Mouse (Mus musculus): ENCODE measurements around the gene Ift81.
A peak's percentile ranks its signal among the peaks of the same experiment; 100 is the strongest.
"Not testable (repeated sequence)": the region's sequence is repeated elsewhere in the genome, so short reads cannot be mapped to it uniquely, and the experiment has no call there.

Ift81 gene

DNA sequence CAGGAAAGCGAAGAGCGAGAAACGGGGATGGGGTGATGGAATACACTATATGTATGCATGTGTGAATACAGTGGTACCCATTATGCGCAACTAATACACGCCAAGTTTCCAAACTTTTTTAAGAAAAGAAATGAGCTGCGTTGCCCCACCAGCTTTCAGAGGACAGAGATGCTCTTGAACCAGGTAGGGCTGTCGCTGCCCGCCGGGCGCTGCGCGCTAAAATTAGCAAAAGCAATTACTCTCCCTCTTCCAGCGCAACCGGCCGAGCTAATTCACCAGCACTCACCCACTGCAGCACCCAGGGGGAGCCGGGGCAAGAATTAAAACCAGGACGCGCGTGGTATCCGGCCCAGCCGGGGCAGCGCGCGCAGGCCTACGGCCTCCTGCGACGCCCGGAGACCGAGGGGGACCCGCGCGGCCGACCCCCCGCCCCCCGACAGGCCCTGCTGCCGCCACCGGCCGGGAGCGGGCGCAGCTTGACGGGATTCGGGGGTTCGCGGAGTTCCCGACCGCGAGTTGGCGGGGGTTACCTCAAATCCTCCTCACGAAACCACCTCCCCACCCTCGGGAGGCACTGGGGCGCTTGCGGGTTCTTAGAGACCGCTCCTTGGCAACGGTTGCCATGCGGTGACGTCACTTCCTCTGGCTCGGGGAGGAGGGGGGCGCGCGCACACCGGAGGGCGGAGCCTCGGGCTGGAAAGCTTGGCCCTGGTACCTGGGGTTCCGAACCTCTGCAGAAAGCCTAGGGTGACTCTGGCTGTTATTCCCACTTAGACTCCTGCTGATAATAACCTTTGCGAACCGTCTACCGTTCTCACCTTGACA lies at the start of gene Ift81:
TSS of gene Ift81 (minus strand) at position 611 of the 825 bp plus-strand sequence.
- DNase-seq = peak; percentile 97

GRCm38 (mm10) chr5:122662501-122662900 lies 48.2 kb upstream of the Ift81 start:
- no peak for DNase-seq

- no peak for DNase-seq
These were observed 42.5 kb upstream of the Ift81 start for GRCm38 (mm10) chr5:122656808-122657207.

DNA sequence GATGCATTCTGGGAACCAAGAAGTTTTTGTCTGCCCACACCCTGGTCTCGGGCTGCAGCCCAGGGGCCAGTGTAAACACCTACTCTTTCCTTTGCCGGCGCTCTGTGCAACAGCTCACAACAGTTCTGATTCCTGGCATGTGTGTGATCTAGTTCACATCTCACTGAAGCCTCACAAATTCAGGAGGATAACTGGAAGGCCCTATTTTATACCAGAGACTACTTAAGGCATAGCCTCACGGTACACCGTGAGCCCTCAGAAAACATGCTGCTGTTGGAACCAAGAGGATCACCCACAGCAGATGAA lies 39.9 kb upstream of the Ift81 start:
- no peak for DNase-seq

DNA sequence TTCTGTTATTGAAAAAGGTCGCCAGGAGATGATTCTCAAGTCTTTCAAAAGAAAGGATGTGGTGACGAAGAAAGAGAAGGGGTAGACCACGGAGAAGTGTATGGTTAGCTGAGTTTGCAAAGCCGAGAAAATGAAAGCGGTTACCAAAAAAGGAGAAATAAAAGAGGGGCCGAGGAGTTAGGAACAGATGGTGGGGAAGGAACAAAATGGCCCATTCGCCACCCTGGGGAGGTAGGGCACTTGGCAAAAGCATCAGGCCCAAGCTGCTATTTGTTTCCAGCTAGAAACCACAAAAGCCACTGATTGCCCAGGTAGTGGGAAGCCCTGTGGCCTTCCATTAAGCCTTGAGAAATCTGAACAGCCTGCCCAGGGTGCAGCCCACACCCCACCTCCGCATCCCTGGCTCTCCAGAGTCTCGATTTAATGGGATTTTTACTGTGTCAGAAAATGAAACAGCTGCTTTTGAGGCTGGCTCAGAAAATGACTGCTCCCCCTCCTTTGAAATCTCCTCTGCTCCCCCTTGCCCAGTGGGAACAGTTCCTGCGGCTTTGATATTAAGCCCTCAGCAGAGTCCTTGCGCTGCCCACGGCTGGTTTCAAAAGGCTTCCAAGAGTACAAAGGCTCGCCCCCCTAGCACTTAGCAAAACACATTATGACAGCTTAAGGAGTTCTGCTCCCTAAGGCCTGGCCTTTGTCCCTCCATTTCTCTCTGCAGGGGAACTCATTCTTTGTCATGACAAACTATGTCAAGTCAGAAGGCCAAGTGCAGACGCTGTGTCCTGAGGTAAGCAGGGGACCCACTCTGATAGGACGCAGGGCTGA lies 39.3 kb upstream of the Ift81 start:
- peak; percentile 66 for DNase-seq

- DNase-seq = peak; percentile 27
These were observed 38.8 kb upstream of the Ift81 start for GRCm38 (mm10) chr5:122653112-122653445.

DNA sequence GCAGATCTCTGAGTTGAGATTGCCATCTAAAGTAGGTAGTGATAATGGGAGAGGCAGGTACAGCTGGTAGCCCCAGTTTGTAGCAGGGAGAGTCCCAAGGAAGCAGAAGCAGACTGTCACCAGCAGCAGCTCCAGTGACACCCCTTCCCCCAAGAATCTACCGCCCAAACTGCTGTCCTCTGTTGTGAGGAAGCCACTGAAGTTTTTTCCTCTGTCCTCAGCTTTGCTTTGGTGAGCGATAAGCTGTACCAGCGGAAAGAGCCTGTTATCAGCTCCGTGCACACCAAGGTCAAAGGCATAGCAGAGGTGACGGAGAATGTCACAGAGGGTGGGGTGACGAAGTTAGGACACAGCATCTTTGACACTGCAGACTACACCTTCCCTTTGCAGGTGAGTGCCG lies 38.2 kb upstream of the Ift81 start:
- no peak for DNase-seq

DNA sequence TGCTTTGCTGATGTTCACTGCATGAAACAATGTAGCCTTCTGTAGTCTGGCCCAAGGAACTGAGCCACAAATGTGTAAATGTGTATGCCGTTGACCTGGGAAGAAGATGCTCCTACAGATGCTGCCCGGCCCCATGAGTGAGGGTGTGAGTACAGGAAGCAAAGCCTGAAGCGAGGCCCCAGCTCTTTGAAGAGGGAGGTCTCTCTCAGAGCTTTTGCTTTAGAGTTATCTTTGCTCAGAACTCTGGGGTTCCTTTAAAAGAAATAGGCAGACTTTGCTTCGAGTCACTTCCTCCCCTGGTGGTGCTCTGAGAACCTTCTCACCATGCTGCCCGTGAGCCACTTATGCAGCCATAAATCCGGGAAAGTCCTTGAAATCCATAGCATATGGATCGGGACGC lies 35.8 kb upstream of the Ift81 start:
- DNase-seq = no peak

DNA sequence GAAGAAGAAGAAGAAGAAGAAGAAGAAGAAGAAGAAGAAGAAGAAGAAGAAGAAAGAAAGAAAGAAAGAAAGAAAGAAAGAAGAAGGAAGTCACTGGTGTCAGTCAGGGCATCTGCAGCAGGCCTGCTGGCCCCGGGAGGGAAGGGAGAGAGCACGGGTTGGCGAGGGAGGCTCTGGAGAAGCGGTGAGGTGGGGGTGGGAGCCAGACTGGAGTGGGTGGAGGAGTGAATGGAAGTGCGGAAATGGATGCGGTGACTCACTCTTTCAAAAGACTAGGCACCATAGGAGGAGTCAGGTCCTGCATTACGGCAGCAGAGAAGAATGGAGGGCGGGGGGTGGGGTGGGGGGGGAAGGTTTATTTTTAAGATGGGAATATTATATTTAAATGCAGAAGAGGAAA lies 34.9 kb upstream of the Ift81 start:
- no peak for DNase-seq

DNA sequence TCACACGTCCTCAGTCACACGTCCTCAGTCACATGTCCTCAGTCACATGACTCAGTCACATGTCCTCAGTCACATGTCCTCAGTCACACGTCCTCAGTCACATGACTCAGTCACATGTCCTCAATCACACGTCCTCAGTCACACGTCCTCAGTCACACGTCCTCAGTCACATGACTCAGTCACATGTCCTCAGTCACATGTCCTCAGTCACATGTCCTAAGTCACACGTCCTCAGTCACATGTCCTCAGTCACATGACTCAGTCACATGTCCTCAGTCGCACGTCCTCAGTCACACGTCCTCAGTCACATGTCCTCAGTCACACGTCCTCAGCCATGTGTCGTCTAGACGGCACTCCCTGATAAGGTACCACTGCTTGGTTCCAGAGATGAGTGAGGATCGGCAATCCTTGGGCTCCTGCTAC lies 33.6 kb upstream of the Ift81 start:
- not testable (repeated sequence) for DNase-seq

DNA sequence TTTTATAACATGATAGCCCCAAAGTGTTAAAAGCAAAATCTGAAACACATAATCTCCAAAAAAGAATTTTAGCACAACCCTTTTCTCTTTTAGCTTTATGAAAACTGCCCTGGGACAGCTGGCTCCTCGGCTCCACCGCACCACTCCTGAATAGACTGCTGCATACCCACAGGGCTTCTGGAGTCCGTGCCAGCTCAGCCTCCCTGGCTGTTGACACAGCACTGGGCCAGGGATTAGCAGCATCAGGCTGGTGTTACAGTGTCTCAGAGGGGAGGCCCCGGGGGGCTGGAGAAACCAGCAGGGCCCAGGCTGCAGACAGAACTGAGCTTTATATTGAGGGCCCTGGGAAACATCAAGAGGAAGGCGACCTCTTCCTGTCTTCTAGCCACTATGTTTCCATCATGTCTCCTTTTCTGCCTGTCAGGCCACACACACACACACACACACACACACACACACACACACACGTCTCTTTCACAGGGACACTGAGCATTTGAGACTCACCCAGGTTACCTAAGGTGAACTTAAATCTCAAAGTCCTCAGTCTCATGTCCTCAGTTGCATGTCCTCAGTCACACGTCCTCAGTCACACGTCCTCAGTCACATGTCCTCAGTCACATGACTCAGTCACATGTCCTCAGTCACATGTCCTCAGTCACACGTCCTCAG lies 33.1 kb upstream of the Ift81 start:
- DNase-seq = no peak

DNA sequence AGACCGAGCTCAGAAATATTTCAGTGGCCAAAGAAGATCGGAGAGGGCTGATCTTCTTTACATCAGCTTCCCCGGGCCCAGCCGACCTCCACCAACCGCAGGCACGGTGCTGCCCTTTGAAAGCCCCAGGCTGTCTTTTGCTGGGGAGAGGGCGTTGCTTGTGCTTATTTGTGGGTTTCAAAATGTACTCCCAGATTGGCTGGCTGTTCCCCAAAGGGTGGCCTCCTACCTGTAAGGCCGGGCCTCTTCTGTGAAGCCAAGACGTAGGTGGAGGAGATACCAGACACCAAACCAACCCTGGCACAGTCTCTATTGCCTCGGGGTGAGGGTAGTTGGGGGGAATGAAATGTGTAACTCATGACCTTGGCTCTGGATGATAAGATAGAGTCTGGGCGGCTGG lies 31.7 kb upstream of the Ift81 start:
- no peak for DNase-seq

DNA sequence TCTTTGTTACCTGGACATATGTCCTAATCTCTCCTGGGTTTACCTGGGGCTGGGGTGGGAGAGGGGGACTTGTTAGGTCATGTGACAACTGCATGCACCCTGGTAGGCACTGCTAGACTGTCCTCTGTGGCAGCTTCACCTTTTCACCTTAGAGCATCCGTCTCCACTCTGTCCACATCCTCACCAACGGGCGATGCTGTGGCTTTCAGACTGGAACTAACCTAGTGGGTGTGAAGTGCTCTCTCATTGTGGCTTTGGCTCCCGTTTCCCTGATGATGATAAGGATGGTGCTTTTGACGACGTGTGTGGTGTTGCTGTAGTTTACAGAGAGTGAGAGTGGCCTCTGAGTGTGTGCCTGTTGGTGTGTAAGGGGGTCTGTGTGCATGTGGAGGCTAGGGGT lies 31.0 kb upstream of the Ift81 start:
- no peak for DNase-seq

DNA sequence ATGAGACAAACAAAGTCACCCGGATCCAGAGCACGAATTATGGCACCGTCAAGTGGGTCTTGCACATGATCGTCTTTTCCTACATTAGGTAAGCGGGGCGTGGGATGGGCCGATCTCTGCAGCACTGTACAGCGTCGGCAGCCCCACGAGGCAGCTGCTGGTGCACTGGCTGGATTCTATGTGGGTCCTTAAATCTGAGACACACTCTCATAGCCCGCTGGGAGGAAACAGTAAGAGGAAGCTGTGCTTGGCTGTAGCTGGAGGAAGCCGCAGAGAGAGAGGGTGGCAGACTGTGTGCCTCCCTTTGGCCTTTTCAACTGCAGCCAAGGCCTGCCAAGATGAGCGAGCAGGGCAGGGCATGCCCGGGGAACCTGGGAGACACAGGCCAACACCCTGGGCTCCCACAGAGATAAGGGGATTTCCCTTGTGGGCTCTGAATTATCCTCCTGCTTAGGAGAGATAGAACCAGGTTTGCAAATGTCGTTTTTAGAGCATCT lies 29.8 kb upstream of the Ift81 start:
- DNase-seq = no peak

- DNase-seq = no peak
These were observed 29.4 kb upstream of the Ift81 start, which contains the start of gene P2rx7 for GRCm38 (mm10) chr5:122643701-122644100. TSS of gene P2rx7 (plus strand) at chr5:122643911.

GRCm38 (mm10) chr5:122639986-122640385 lies 25.7 kb upstream of the Ift81 start:
- no peak for DNase-seq

DNA sequence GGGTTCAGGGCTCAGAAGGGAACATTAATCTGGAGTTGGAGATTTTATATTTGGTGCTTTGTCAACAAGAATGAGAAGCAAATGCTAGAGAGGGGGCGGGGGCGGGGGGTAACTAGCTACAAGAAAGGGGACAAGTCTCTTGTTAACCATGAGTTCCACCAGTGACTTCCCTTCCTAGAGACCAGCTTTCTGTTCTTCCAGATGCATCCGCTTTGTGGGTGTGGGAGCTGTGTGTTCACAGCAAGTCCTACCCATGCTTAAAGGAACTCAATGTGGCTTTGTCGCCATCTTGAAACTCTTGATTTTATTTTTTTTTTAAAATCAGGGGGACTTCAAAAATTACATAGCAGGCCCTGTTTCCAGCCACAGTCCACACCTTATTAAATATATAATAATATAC lies 25.2 kb upstream of the Ift81 start:
- DNase-seq = no peak

GRCm38 (mm10) chr5:122638296-122638695 lies 24.0 kb upstream of the Ift81 start:
- no peak for DNase-seq

- no peak for DNase-seq
These were observed 22.6 kb upstream of the Ift81 start for GRCm38 (mm10) chr5:122636958-122637357.

- DNase-seq = no peak
These were observed 22.0 kb upstream of the Ift81 start for GRCm38 (mm10) chr5:122636308-122636707.

DNA sequence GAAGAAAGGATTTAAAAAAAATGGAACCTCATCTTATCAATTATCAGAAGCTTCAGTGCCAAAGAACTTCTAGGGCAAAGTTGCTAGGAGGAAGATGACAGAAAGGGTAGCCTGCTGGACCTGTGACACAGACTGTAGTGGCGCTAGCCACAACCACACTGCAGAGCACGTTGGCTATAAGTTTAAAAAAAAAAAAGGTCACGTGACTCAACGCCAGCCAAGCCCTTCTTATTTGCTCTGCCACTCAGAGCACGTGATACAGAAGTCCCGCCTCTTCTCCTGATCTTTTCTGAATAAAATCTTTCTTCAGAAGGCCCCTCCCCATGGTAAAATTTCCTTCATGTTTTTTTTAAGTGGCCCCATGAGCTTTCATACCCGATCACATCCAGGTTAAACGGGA lies 20.9 kb upstream of the Ift81 start:
- no peak for DNase-seq

- peak; percentile 91 for DNase-seq
These were observed 12.9 kb upstream of the Ift81 start for GRCm38 (mm10) chr5:122627243-122627642.

DNA sequence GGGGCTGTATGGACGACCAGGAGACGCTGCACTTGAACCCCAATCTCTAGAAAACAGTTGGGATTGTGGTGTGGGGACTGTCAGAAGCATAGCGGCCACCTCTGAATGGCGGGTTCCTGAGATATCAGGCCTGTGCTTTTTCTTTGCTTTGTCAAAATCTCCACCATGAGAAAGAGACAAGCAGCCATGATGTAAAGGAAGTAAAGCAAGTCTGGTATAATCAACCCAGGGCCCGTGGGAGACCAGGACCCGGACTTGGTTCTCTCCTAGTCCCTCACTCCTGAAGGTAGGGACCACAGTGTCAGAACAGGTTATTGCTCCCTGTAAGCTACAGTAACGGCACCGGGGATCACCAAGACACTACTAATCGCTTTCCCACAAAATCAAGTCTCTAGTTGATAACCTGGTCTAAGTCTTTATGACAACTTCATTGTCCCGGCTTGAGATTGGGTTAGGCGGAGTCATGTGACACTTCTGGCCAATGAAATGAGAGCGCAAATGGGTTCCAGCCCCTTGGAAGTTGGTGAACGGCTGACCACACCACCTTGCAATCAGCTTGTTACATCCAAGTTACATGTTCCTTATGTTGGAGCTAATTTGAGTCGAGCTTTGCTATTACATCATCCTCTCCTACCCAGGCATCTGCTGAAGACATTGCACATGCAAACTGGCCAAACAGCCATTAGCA lies 11.4 kb upstream of the Ift81 start:
- no peak for DNase-seq
